Mouse (Mus musculus) thymus, adult 2 months (tissue): ENCODE results near the gene A3galt2. TPM values are rescaled to one million over a fixed set of nuclear protein-coding genes. Genes with fewer than 3 reads are reported as not detected.
A peak's percentile ranks its signal among the peaks of the same experiment; 100 is the strongest.

Experiments used
- DNase-seq: peaks from one replicate; pipeline ENCODE4 v3.0.0; 2021
- H3K27ac ChIP-seq: fragments of 200-500 bp; 2 replicates; pipeline ENCODE4 v1.5.1; 2012; ENCODE audit warnings: low read length, control low read depth; ENCODE audit not compliant: control insufficient read depth, insufficient read depth
- H3K27me3 ChIP-seq: fragments of 200-500 bp; 2 replicates; pipeline ENCODE4 v1.6.1; 2012; ENCODE audit warnings: mild to moderate bottlenecking, low read length, moderate library complexity, mixed read lengths; ENCODE audit not compliant: control insufficient read depth, insufficient read depth
- H3K36me3 ChIP-seq: fragments of 200-500 bp; 2 replicates; pipeline ENCODE4 v1.6.1; 2012; ENCODE audit warnings: mild to moderate bottlenecking, low read length, moderate library complexity; ENCODE audit not compliant: control insufficient read depth, insufficient read depth
- H3K4me1 ChIP-seq: fragments of 200-500 bp; replicated peaks from 2 replicates; pipeline ENCODE4 v1.6.1; 2012; ENCODE audit warnings: low read length; ENCODE audit not compliant: control insufficient read depth, insufficient read depth
- H3K4me3 ChIP-seq: fragments of 200-500 bp; 2 replicates; pipeline ENCODE4 v1.5.1; 2012; ENCODE audit warnings: mild to moderate bottlenecking, low read length, control low read depth, moderate library complexity; ENCODE audit not compliant: control insufficient read depth, insufficient read depth
- CTCF ChIP-seq: fragments of 200-500 bp; IDR thresholded peaks from 2 replicates; pipeline ENCODE4 v1.5.1; 2012; ENCODE audit warnings: mild to moderate bottlenecking, control low read depth, low read length, moderate library complexity, borderline replicate concordance; ENCODE audit not compliant: control insufficient read depth, poor library complexity, insufficient read depth; ENCODE audit errors: extremely low read depth
- POLR2A ChIP-seq: fragments of 200-500 bp; IDR thresholded peaks from 2 replicates; pipeline ENCODE4 v1.6.1; 2012; ENCODE audit warnings: mild to moderate bottlenecking, low read length, control low read depth, moderate library complexity; ENCODE audit not compliant: control insufficient read depth, poor library complexity, insufficient read depth; ENCODE audit errors: extremely low read depth
- WGBS: fragments of 180-500 bp; shearing (Covaris S2); methylation state at CpG from one replicate; pipeline ENCODE4 v1.1.7; 2018; 5-methylcytosine and 5-hydroxymethylcytosine counted together
- polyA plus RNA-seq: library from polyadenylated mRNA; depleted of rRNA; stranded (reverse); fragments of >200 nt; gene quantifications from 2 replicates; pipeline ENCODE4 v1.2.3, GENCODE M21; 2012

Gene A3galt2
- polyA plus RNA-seq, 1 experiment: 1.6 TPM

DNA sequence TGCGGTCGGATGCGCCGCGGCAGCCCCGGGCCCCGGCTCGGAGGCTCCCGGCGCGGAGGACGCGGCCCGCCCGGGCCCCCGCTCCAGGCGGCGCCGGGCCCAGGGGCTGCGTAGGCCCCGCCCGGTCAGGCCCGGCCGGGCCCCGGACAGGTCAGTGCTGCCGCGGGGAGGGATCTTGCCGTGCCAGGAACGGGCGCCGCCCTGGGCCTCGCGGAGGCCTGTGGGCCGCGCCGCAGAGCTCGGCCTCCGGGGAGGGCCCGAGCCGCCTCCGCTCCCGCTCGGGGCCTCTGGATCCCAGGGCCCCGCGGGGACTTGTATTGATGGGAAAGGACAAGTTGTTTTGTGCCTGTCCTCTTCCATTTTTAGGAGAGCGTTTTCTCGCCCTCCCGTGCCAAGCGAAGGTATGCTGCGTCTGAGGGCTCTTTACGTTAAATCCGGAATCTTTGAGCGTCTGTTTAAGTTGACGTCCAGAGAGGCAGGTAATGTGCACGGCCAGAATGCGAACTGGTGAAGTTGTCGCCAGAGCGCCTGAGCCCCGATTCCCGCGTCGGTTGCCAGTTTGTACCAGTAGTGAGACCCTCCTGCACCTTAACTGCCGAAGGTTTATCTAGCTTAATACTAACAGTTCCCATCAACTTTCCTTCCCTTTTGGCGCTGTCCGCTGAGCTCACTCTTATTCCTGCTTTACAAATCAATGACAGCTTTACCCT lies 27.3 kb upstream of the A3galt2 start:
- H3K27me3 ChIP-seq: no peaks in the 10 kb centered on the region
- H3K4me1 ChIP-seq: peaks cover 20% of the 10 kb centered on the region
- peak overlapping the region; percentile 97 for H3K4me3 ChIP-seq
- H3K27ac ChIP-seq: peak overlapping the region; percentile 0; the same call in 1 of the 2 replicates
- 4% methylated on average over 59 of the region's 65 CpGs for WGBS
- no peaks in the 10 kb centered on the region for H3K36me3 ChIP-seq
- no peak for TF ChIP-seq POLR2A
- TF ChIP-seq CTCF: no peak
- DNase-seq: peak; percentile 37

DNA sequence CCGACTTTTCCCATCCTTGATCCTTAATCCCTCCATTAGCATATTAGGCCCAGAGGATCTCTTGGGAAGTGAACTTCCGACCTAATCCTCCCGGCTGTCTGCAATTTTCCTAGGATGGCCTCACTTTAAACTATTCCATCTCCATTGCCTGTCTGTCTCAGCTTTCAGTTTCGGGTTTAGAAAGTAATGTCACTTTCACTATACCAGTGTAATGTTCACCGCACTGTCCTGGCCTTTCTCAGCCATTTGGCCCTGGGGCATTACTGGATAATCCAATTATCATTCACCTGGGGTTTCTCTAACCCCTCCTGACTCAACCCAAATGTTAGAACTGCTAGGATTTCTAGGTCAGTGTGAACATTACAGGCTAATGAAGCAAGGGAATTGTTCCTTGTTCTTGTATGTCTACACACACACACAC lies 26.7 kb upstream of the A3galt2 start:
- TF ChIP-seq CTCF (no peak), POLR2A (no peak)
- no peak overlapping the region for H3K27ac ChIP-seq
- H3K36me3 ChIP-seq: no peaks in the 10 kb centered on the region
- H3K27me3 ChIP-seq: no peaks in the 10 kb centered on the region
- peak overlapping the region; percentile 97 for H3K4me3 ChIP-seq
- peaks cover 24% of the 10 kb centered on the region for H3K4me1 ChIP-seq
- WGBS: 1% methylated on average over 5 of the region's 5 CpGs
- no peak for DNase-seq

DNA sequence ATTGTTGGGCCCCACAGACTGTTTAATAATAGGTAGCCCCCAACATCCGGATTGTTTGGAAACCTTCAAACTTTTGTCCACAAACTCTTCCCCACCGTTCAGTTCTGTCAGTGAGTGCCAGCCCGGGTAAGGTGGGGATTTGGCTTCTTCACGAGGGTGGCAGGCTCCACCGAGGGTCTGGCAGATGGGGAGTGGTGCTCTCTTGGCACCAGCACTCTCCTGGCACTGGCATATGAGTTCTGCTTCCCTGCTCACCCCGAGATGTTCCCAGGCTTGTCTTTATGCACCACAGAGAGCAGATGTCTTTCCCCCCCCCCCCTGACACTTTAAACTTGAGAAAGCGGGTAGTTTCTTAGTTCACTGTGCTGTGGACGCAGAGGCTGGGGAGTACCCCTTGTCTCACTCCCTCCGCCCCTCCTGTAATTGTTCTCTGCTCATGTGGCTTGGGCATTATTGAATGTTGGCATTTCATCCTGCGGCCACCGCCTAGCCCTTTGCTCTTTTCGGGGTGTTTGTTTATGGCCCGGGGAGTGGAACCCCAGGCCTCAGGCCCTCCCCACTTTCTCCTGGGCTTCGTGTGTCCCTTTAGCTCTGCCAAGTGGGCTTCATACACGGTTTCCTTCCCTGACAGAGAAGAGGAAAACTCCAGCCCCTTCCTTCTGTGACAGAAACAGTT lies 26.0 kb upstream of the A3galt2 start:
- TF ChIP-seq POLR2A (no peak), CTCF (no peak)
- Histone ChIP-seq H3K4me1 (peaks cover 31% of the 10 kb centered on the region), H3K27ac (no peak overlapping the region), H3K4me3 (peak overlapping the region; percentile 18), H3K27me3 (no peaks in the 10 kb centered on the region), H3K36me3 (no peaks in the 10 kb centered on the region)
- WGBS: 29% methylated on average over 15 of the region's 15 CpGs
- DNase-seq: no peak

DNA sequence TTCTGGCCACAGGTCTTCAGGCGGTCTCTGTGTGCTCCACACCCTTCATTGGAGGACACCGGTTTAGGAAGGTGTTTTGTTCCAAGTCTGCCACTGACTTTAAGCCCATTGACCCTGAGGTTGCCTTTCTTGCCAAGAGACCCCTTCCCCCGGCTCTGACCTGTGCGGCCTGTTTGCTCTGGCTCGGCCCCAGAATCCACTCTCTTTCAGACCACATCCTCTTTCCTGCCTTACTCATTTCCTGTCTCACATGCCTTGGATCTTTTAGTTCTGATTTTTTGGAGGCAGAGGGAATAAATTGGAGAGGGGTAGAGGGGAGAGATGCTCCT lies 25.5 kb upstream of the A3galt2 start:
- no peak for DNase-seq
- 11% methylated on average over 5 of the region's 5 CpGs for WGBS
- no peak overlapping the region for H3K27ac ChIP-seq
- no peaks in the 10 kb centered on the region for H3K36me3 ChIP-seq
- H3K4me3 ChIP-seq: peak overlapping the region; percentile 18
- H3K4me1 ChIP-seq: peaks cover 36% of the 10 kb centered on the region
- TF ChIP-seq CTCF: no peak
- no peak for TF ChIP-seq POLR2A
- H3K27me3 ChIP-seq: no peaks in the 10 kb centered on the region

DNA sequence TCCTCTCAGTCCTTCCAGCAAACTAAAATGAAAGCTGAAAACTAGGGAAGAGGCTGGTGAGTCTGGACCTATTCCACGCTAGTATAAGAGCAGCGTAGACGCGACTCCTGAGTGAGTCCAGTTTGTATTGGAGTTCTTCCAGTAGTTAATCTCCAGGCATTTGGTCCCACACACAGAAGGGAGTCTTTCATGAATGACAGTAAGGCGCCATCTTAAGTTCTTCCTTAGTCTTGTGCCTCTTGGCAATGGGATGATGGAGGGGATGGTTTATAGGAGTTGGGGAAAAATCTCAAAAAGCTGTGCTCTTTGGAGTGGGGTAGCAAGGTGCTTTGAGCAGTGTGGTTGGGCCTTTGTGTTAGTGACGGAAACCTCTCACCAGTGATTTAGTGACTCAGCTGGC lies 24.9 kb upstream of the A3galt2 start:
- 87% methylated on average over 6 of the region's 6 CpGs for WGBS
- Histone ChIP-seq H3K27ac (no peak overlapping the region), H3K4me3 (no peak overlapping the region), H3K4me1 (peaks cover 41% of the 10 kb centered on the region), H3K36me3 (no peaks in the 10 kb centered on the region), H3K27me3 (no peaks in the 10 kb centered on the region)
- no peak for DNase-seq
- TF ChIP-seq CTCF (no peak), POLR2A (no peak)

DNA sequence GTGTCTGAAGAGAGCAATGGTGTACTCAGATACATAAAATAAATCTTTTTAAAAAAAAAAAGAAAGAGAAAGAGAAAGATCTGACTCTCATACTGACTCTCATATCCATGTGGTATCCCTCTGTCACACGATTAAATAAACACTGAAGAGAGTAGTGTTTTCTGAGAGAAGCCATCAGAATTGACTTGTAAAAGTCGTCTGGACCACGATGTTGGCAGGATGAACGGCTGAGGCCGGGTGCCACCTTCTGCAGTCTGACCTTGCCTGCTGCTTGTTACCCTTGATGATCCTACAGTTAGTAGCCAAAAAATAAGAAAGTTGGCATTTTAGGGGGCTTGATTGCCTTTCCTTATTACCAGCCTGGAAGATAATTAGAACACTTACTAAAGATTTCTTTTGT lies 22.4 kb upstream of the A3galt2 start:
- WGBS: 45% methylated on average over 5 of the region's 5 CpGs
- no peak overlapping the region for H3K4me3 ChIP-seq
- no peak overlapping the region for H3K27ac ChIP-seq

More for the DNA sequence above, 22.4 kb upstream of the A3galt2 start:
- Histone ChIP-seq H3K4me1 (peaks cover 58% of the 10 kb centered on the region), H3K36me3 (no peaks in the 10 kb centered on the region), H3K27me3 (no peaks in the 10 kb centered on the region)
- TF ChIP-seq CTCF (no peak), POLR2A (no peak)
- no peak for DNase-seq
